ENCODE assay signal across 16 mouse cellular contexts in genomic region chr3:79916185-79916584, GRCm38 (mm10). TPM values are rescaled to one million over a fixed set of nuclear protein-coding genes. Genes with fewer than 3 reads are reported as not detected.
"Had no signal": no experiment of that assay in that cellular context is flagged by ENCODE, and none has a peak within 500 bp of the region (broad histone marks: within the 10 kb centered on the region; RNA-seq: fewer than 3 reads in every experiment).

No protein-coding gene starts in this region.

- H3K9me3 ChIP-seq: neural tube, embryonic 15.5 days; stomach, embryonic 15.5 days had no signal

- H3K27me3 ChIP-seq: neural tube, embryonic 15.5 days; stomach, embryonic 15.5 days had no signal

- H3K9ac ChIP-seq: neural tube, embryonic 15.5 days; stomach, embryonic 15.5 days had no signal

- DNase-seq: retina, postnatal 1 day; right cerebral cortex, adult 18-20 months; right cerebral cortex, postnatal 14 days; right cerebral cortex, postnatal 25 days; right cerebral cortex, postnatal 4 days; spleen, adult 18-20 months; thymus, adult 18-20 months; thymus, adult 2 months; thymus, postnatal 14 days; thymus, postnatal 25 days; thymus, postnatal 36 days; thymus, postnatal 4 days had no signal

- H3K27ac ChIP-seq: neural tube, embryonic 15.5 days; stomach, embryonic 15.5 days; stomach, postnatal 0 days had no signal

- H3K36me3 ChIP-seq: neural tube, embryonic 15.5 days; stomach, embryonic 15.5 days had no signal

- H3K4me3 ChIP-seq: neural tube, embryonic 15.5 days; stomach, embryonic 15.5 days had no signal

- H3K4me1 ChIP-seq: neural tube, embryonic 15.5 days; stomach, embryonic 15.5 days had no signal

- H3K4me2 ChIP-seq: neural tube, embryonic 15.5 days; stomach, embryonic 15.5 days had no signal

RNA-seq across cellular contexts. Expression of gene Fam198b, which starts 31.9 kb away (rescaled TPM):
- total RNA-seq: neutrophil, adult 5-6 weeks had no signal
